Mouse (Mus musculus): ENCODE measurements around the gene Adgrl4. TPM values are rescaled to one million over a fixed set of nuclear protein-coding genes. Genes with fewer than 3 reads are reported as not detected.

Adgrl4 gene
- total RNA-seq (2017): 2.3 to 8.0 TPM (median 4.2 TPM) in 3 replicates

- ATAC-seq (replicated peaks; ENCODE audit: insufficient number of reproducible peaks, low FRiP score, low TSS enrichment, poor library complexity, severe bottlenecking): peak; percentile 66
Measured at GRCm38 (mm10) chr3:151437693-151438092, at the start of gene Adgrl4. Gene Adgrl4 (plus strand): TSS chr3:151437887.

- no peak for ATAC-seq (replicated peaks; ENCODE audit: insufficient number of reproducible peaks, low FRiP score, low TSS enrichment, poor library complexity, severe bottlenecking)
Measured at GRCm38 (mm10) chr3:151390912-151391311, 46.8 kb upstream of the Adgrl4 start.

GRCm38 (mm10) chr3:151392891-151393290 is 44.8 kb upstream of the Adgrl4 start:
- no peak for ATAC-seq (replicated peaks; ENCODE audit: insufficient number of reproducible peaks, low FRiP score, low TSS enrichment, poor library complexity, severe bottlenecking)

- no peak for ATAC-seq (replicated peaks; ENCODE audit: insufficient number of reproducible peaks, low FRiP score, low TSS enrichment, poor library complexity, severe bottlenecking)
Measured at GRCm38 (mm10) chr3:151393330-151393729, 44.4 kb upstream of the Adgrl4 start.

- no peak for ATAC-seq (replicated peaks; ENCODE audit: insufficient number of reproducible peaks, low FRiP score, low TSS enrichment, poor library complexity, severe bottlenecking)
Measured at GRCm38 (mm10) chr3:151399270-151399669, 38.4 kb upstream of the Adgrl4 start.

- ATAC-seq (replicated peaks; ENCODE audit: insufficient number of reproducible peaks, low FRiP score, low TSS enrichment, poor library complexity, severe bottlenecking): no peak
Measured at GRCm38 (mm10) chr3:151411031-151411430, 26.7 kb upstream of the Adgrl4 start.

- ATAC-seq (replicated peaks; ENCODE audit: insufficient number of reproducible peaks, low FRiP score, low TSS enrichment, poor library complexity, severe bottlenecking): no peak
Measured at GRCm38 (mm10) chr3:151411488-151411887, 26.2 kb upstream of the Adgrl4 start.

- ATAC-seq (replicated peaks; ENCODE audit: insufficient number of reproducible peaks, low FRiP score, low TSS enrichment, poor library complexity, severe bottlenecking): no peak
Measured at GRCm38 (mm10) chr3:151416931-151417330, 20.8 kb upstream of the Adgrl4 start.

- no peak for ATAC-seq (replicated peaks; ENCODE audit: insufficient number of reproducible peaks, low FRiP score, low TSS enrichment, poor library complexity, severe bottlenecking)
Measured at GRCm38 (mm10) chr3:151417688-151418572, 19.8 kb upstream of the Adgrl4 start.

GRCm38 (mm10) chr3:151424326-151425207 is 13.1 kb upstream of the Adgrl4 start:
- ATAC-seq (replicated peaks; ENCODE audit: insufficient number of reproducible peaks, low FRiP score, low TSS enrichment, poor library complexity, severe bottlenecking): no peak

GRCm38 (mm10) chr3:151430106-151430505 is 7.6 kb upstream of the Adgrl4 start:
- no peak for ATAC-seq (replicated peaks; ENCODE audit: insufficient number of reproducible peaks, low FRiP score, low TSS enrichment, poor library complexity, severe bottlenecking)

GRCm38 (mm10) chr3:151431507-151431906 is 6.2 kb upstream of the Adgrl4 start:
- no peak for ATAC-seq (replicated peaks; ENCODE audit: insufficient number of reproducible peaks, low FRiP score, low TSS enrichment, poor library complexity, severe bottlenecking)

- ATAC-seq (replicated peaks; ENCODE audit: insufficient number of reproducible peaks, low FRiP score, low TSS enrichment, poor library complexity, severe bottlenecking): no peak
Measured at GRCm38 (mm10) chr3:151438364-151438763, 677 bp downstream of the Adgrl4 start.

- no peak for ATAC-seq (replicated peaks; ENCODE audit: insufficient number of reproducible peaks, low FRiP score, low TSS enrichment, poor library complexity, severe bottlenecking)
Measured at GRCm38 (mm10) chr3:151439976-151440375, 2.3 kb downstream of the Adgrl4 start.

- ATAC-seq (replicated peaks; ENCODE audit: insufficient number of reproducible peaks, low FRiP score, low TSS enrichment, poor library complexity, severe bottlenecking): no peak
Measured at GRCm38 (mm10) chr3:151442026-151442425, 4.3 kb downstream of the Adgrl4 start.

GRCm38 (mm10) chr3:151443486-151443885 is 5.8 kb downstream of the Adgrl4 start:
- ATAC-seq (replicated peaks; ENCODE audit: insufficient number of reproducible peaks, low FRiP score, low TSS enrichment, poor library complexity, severe bottlenecking): no peak

- no peak for ATAC-seq (replicated peaks; ENCODE audit: insufficient number of reproducible peaks, low FRiP score, low TSS enrichment, poor library complexity, severe bottlenecking)
Measured at GRCm38 (mm10) chr3:151444284-151444683, 6.6 kb downstream of the Adgrl4 start.

GRCm38 (mm10) chr3:151445936-151446335 is 8.2 kb downstream of the Adgrl4 start:
- ATAC-seq (replicated peaks; ENCODE audit: insufficient number of reproducible peaks, low FRiP score, low TSS enrichment, poor library complexity, severe bottlenecking): no peak

- no peak for ATAC-seq (replicated peaks; ENCODE audit: insufficient number of reproducible peaks, low FRiP score, low TSS enrichment, poor library complexity, severe bottlenecking)
Measured at GRCm38 (mm10) chr3:151454985-151455701, 17.5 kb downstream of the Adgrl4 start.

Measured in monocyte, adult 5-6 weeks (primary cell).